8 mouse cellular contexts compared by ENCODE assay signal in the genomic region with DNA sequence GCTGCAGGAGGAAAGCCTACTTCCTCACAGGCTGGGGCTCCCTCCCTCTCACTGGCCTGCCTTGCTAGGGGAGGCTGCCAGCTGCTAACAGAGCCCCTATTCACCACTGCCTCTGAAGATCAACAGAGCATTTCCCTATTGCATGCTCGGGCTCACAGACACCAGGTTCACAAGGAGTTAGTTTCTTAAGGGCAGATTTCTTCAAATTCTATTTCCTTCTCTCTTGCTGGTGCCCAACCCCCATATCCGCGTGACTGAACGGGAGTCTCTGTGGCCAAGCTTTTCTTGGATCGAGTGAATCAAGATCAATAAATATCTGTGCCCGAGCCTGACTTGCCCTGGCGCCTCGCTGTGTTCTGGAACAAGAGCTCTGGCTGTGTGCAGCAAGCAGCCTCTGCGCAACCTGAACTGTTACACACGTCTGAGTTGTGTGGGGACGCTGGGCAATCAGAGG.
A peak's percentile ranks its signal among the peaks of the same experiment; 100 is the strongest.
DNase-seq lines count a peak whose midpoint lies in the region; ATAC-seq and TF ChIP-seq lines count a peak whose summit lies in the region.

No protein-coding gene starts in this region.

- H3K9ac ChIP-seq in neural tube, embryonic 15.5 days (replicated peaks) = no peak overlapping the region

- H3K4me3 ChIP-seq in left cerebral cortex, adult 2 months = no peak overlapping the region
- no peak overlapping the region for H3K4me3 ChIP-seq in neural tube, embryonic 15.5 days (replicated peaks)

- peak; percentile 13 for DNase-seq in cerebellum, adult 9-10 months
- DNase-seq in urinary bladder, postnatal 14 days (ENCODE audit: low spot score) = peak; percentile 44
- DNase-seq in urinary bladder, adult 2 months (ENCODE audit: low spot score) = no peak
- DNase-seq in left cerebral cortex, adult 2 months (ENCODE audit: extremely low spot score in 1 of 2, low spot score in 2 of 2) = peak; percentile 19 to 21
- DNase-seq in T-cell, adult 2 months (ENCODE audit: low spot score) = no peak
- DNase-seq in adrenal gland, adult (ENCODE audit: inconsistent age in 2 of 2, low spot score in 1 of 2) = no peak

- H3K9me3 ChIP-seq in neural tube, embryonic 15.5 days (replicated peaks) = no peaks in the 10 kb centered on the region

- WGBS in neural tube, embryonic 15.5 days = 31% methylated on average over 11 of the region's 11 CpGs

- H3K4me2 ChIP-seq in neural tube, embryonic 15.5 days = peak overlapping the region; percentile 23; the same call in 1 of the 2 replicates

- H3K27ac ChIP-seq in left cerebral cortex, adult 2 months = no peak overlapping the region; the same call in 1 of the 2 replicates
- 0 out of 2 replicates have a peak overlapping the region, but pooled peaks have one; percentile 28 for H3K27ac ChIP-seq in neural tube, embryonic 15.5 days (replicated peaks)

- H3K27me3 ChIP-seq in neural tube, embryonic 15.5 days (replicated peaks) = no peaks in the 10 kb centered on the region

- intact Hi-C loops in left cerebral cortex, adult 2 months (cut with DNase I) = no loop called here

- no peak for ATAC-seq in cerebellum, adult (ENCODE audit: insufficient number of reproducible peaks, low FRiP score, low TSS enrichment)
- ATAC-seq in neural tube, embryonic 15.5 days (ENCODE audit: low FRiP score) = peak; percentile 80

- H3K36me3 ChIP-seq in neural tube, embryonic 15.5 days = no peaks in the 10 kb centered on the region

- peaks cover 13% of the 10 kb centered on the region for H3K4me1 ChIP-seq in neural tube, embryonic 15.5 days

- no peak for TF ChIP-seq CTCF in left cerebral cortex, adult 2 months (IDR thresholded peaks at IDR 0.05)

Comparison
In these comparisons a context has a peak if more than half of its experiments do, and no peak if none do; other contexts are left out.
1. DNase-seq: peak in cerebellum, adult 9-10 months (single experiment), urinary bladder, postnatal 14 days (single experiment) and left cerebral cortex, adult 2 months (2 of 2); none in urinary bladder, adult 2 months (single experiment), T-cell, adult 2 months (single experiment) and adrenal gland, adult (0 of 2).